Mouse (Mus musculus): ENCODE measurements at regions not wholly inside any gene's neighbourhood (a gene's known extent, or its start where the extent isn't known, plus 50 kb on each side); places are given as distances from the start of the nearest gene placed in this dataset.

DNA sequence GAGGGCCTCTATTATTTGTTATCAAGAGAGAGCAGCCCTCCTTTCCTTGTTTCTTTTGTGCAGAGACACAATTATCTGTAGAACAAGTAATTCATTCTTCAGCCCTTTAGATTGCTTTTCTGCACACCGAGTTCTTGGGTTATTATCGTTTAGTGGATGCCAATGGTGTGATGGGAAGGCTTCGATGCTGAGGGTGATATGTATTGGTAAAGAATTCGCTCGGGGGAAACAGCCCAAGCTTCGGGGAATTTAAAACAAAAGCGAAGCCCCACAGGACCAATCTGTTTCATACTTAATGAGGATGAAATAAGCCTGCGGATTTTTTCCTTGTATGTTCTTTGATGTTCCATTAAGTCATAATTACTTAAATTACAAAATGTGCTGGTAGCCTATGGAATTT lies 352.0 kb downstream of the Phf14 start:
- TF ChIP-seq CTCF (IDR thresholded peaks at IDR 0.05; ENCODE audit: borderline replicate concordance, extremely low read depth, insufficient read depth, insufficient read length), result no peak
- TF ChIP-seq POLR2A (IDR thresholded peaks at IDR 0.05; ENCODE audit: borderline replicate concordance, extremely low read depth, insufficient read depth, insufficient read length, poor library complexity, severe bottlenecking), result no peak

All from brain, embryonic 14.5 days (tissue).